ENCODE assay signal across 13 mouse cellular contexts in the genomic region with DNA sequence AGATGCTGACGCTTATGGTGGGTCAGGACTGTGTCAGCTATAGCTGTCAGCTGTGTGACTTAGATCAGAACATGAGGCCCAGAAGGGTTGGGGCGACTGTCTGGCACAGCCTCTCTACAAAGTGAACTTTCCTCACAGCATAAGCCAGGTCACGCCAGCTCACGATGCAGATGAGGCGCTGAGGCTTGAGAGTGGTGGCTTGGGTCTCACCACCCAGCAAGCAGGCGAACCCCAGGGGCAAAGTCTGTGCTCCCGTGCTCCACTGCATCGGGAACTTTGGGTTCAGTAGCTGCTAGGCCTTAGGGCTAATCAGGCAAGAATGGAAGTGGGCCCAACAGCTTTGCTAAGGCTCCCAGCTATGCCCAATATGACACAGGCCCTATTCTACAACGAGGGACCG.
"Had no signal": no experiment of that assay in that cellular context is flagged by ENCODE, and none has a peak within 500 bp of the region (broad histone marks: within the 10 kb centered on the region; RNA-seq: fewer than 3 reads in every experiment).

No protein-coding gene starts in this region.

- H3K27ac ChIP-seq: limb, embryonic 12.5 days; liver, embryonic 14.5 days; midbrain, embryonic 12.5 days; neural tube, embryonic 13.5 days had no signal

- H3K9ac ChIP-seq: limb, embryonic 12.5 days; liver, embryonic 14.5 days; midbrain, embryonic 12.5 days; neural tube, embryonic 13.5 days had no signal

- H3K4me1 ChIP-seq: midbrain, embryonic 12.5 days had no signal

- H3K4me2 ChIP-seq: limb, embryonic 12.5 days; midbrain, embryonic 12.5 days; neural tube, embryonic 13.5 days had no signal

- H3K36me3 ChIP-seq: midbrain, embryonic 12.5 days; neural tube, embryonic 13.5 days had no signal

- H3K9me3 ChIP-seq: limb, embryonic 12.5 days; midbrain, embryonic 12.5 days; neural tube, embryonic 13.5 days had no signal

- DNase-seq: layer of hippocampus, adult 9-11 months; layer of hippocampus, postnatal 36 days; lung, adult 18-20 months; retina, postnatal 1 day; right cerebral cortex, postnatal 4 days; spleen, adult 18-20 months; thymus, adult 18-20 months; thymus, postnatal 14 days had no signal

- H3K4me3 ChIP-seq: limb, embryonic 12.5 days; midbrain, embryonic 12.5 days; neural tube, embryonic 13.5 days had no signal

- ATAC-seq: midbrain, embryonic 16.5 days had no signal

- H3K27me3 ChIP-seq: limb, embryonic 12.5 days; neural tube, embryonic 13.5 days had no signal
